Mouse (Mus musculus) kidney, embryonic 16.5 days (tissue): ENCODE data around the gene Ldlr. TPM values are rescaled to one million over a fixed set of nuclear protein-coding genes. Genes with fewer than 3 reads are reported as not detected.
A peak's percentile ranks its signal among the peaks of the same experiment; 100 is the strongest.

Experiments used
- ATAC-seq: fragments of 200-750 bp; cut with Nextera tagmentation; 2 replicates; pipeline ENCODE4 v1.8.0; 2017; ENCODE audit warnings: moderate TSS enrichment; ENCODE audit not compliant: low FRiP score, low TSS enrichment
- H3K27ac ChIP-seq: fragments of 300-500 bp; sonication (generic); 2 replicates; pipeline ENCODE4 v1.5.1; 2014; ENCODE audit warnings: low read length
- H3K27me3 ChIP-seq: fragments of 300-500 bp; sonication (generic); 2 replicates; pipeline ENCODE4 v1.6.1; 2014; ENCODE audit warnings: low read length, control low read depth, mixed read lengths; ENCODE audit not compliant: insufficient read depth
- H3K36me3 ChIP-seq: fragments of 300-500 bp; sonication (generic); 2 replicates; pipeline ENCODE4 v1.6.1; 2014; ENCODE audit warnings: low read length, control low read depth, mixed read lengths; ENCODE audit not compliant: insufficient read depth
- H3K4me1 ChIP-seq: fragments of 300-500 bp; sonication (generic); 2 replicates; pipeline ENCODE4 v1.6.1; 2014; ENCODE audit warnings: low read length, control low read depth, mixed read lengths; ENCODE audit not compliant: insufficient read depth
- H3K4me2 ChIP-seq: fragments of 300-500 bp; sonication (generic); replicated peaks from 2 replicates; pipeline ENCODE4 v1.6.1; 2014; ENCODE audit warnings: low read depth, low read length
- H3K4me3 ChIP-seq: fragments of 300-500 bp; sonication (generic); 2 replicates; pipeline ENCODE4 v1.5.1; 2014; ENCODE audit warnings: mild to moderate bottlenecking, low read length
- H3K9ac ChIP-seq: fragments of 300-500 bp; sonication (generic); replicated peaks from 2 replicates; pipeline ENCODE4 v1.6.1; 2014; ENCODE audit warnings: low read length
- H3K9me3 ChIP-seq: fragments of 300-500 bp; sonication (generic); 2 replicates; pipeline ENCODE4 v1.6.1; 2016; ENCODE audit warnings: low read length, control low read depth
- WGBS: fragments of 180-500 bp; shearing (Covaris S2); extraction: QIAGEN DNeasy Blood & Tissue Kit; methylation state at CpG from one replicate; pipeline ENCODE4 v1.1.7; 2014; 5-methylcytosine and 5-hydroxymethylcytosine counted together
- polyA plus RNA-seq: library from polyadenylated mRNA; unstranded; fragments of >200 nt; fragmentation: Nextera tagmentation; extraction: Ambion mirVana; gene quantifications from 2 replicates; pipeline ENCODE4 v1.2.1, GENCODE M21; 2015

The Ldlr gene
- polyA plus RNA-seq, 1 experiment from 2014 or later = 30.6 TPM

GRCm38 (mm10) chr9:21750370-21750769 lies 27.1 kb downstream of the Ldlr start:
- H3K4me1 ChIP-seq = peaks cover 36% of the 10 kb centered on the region
- peaks cover 43% of the 10 kb centered on the region for H3K36me3 ChIP-seq
- H3K27me3 ChIP-seq = no peaks in the 10 kb centered on the region
- WGBS = 77% methylated on average over 3 of the region's 3 CpGs
- no peak overlapping the region for H3K9ac ChIP-seq
- no peak overlapping the region for H3K4me3 ChIP-seq
- no peak overlapping the region for H3K4me2 ChIP-seq
- no peak overlapping the region for H3K27ac ChIP-seq
- H3K9me3 ChIP-seq = no peaks in the 10 kb centered on the region
- ATAC-seq = no peak

- no peaks in the 10 kb centered on the region for H3K27me3 ChIP-seq
- peaks cover 40% of the 10 kb centered on the region for H3K36me3 ChIP-seq
- H3K4me3 ChIP-seq = no peak overlapping the region
- H3K4me1 ChIP-seq = peaks cover 36% of the 10 kb centered on the region
- 59% methylated on average over 6 of the region's 6 CpGs for WGBS
- no peak for ATAC-seq
- peak overlapping the region; percentile 38; the same call in 1 of the 2 replicates for H3K27ac ChIP-seq
- H3K9me3 ChIP-seq = no peaks in the 10 kb centered on the region
- H3K9ac ChIP-seq = no peak overlapping the region
- no peak overlapping the region for H3K4me2 ChIP-seq
These were observed 28.1 kb downstream of the Ldlr start for GRCm38 (mm10) chr9:21751347-21751746.

DNA sequence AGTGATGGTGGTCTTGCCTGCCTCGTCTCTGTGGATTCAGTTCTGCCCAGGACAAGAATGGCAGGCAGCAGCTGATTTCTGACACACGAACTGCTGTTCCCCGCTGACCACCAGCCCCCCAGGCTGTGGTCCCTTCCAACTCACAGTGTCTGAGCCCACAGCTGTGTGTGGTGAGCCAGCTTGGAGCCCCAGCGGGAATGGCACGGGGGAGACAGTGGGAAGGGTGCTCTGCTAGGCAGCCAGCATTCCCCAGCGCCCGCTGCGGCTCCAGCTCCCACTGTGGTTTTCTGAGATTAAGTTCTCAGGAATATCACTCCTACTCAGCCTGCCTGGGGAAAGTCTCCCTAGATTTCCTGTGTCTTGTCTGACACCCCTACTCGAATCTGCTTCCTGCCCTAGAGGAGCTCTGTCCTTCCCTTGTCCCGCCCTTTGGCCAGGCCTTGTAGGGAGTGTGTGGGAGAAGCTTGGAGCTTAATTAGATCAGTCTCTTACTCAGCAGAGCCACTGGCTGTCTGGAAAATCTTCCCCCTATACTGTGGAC lies 29.0 kb downstream of the Ldlr start:
- 37% methylated on average over 10 of the region's 10 CpGs for WGBS
- Histone ChIP-seq H3K27ac (peak overlapping the region; percentile 84), H3K27me3 (no peaks in the 10 kb centered on the region), H3K4me3 (no peak overlapping the region), H3K4me1 (peaks cover 36% of the 10 kb centered on the region), H3K9ac (peak overlapping the region; percentile 43), H3K36me3 (peaks cover 35% of the 10 kb centered on the region), H3K4me2 (no peak overlapping the region), H3K9me3 (no peaks in the 10 kb centered on the region)
- ATAC-seq = peak; percentile 72

GRCm38 (mm10) chr9:21754003-21754402 lies 30.7 kb downstream of the Ldlr start:
- peaks cover 40% of the 10 kb centered on the region for H3K4me1 ChIP-seq
- H3K27me3 ChIP-seq = no peaks in the 10 kb centered on the region
- no peak overlapping the region for H3K4me2 ChIP-seq
- peak; percentile 42; the same call in 1 of the 2 replicates for ATAC-seq
- H3K36me3 ChIP-seq = peaks cover 21% of the 10 kb centered on the region
- no peaks in the 10 kb centered on the region for H3K9me3 ChIP-seq
- peak overlapping the region; percentile 23; the same call in 1 of the 2 replicates for H3K27ac ChIP-seq
- peak overlapping the region; percentile 29; the same call in 1 of the 2 replicates for H3K9ac ChIP-seq
- 52% methylated on average over 2 of the region's 2 CpGs for WGBS
- H3K4me3 ChIP-seq = no peak overlapping the region

GRCm38 (mm10) chr9:21754516-21755321 lies 31.4 kb downstream of the Ldlr start:
- H3K27ac ChIP-seq = peak overlapping the region; percentile 23
- peaks cover 17% of the 10 kb centered on the region for H3K36me3 ChIP-seq
- peaks cover 44% of the 10 kb centered on the region for H3K4me1 ChIP-seq
- no peak for ATAC-seq
- H3K4me3 ChIP-seq = no peak overlapping the region
- H3K27me3 ChIP-seq = no peaks in the 10 kb centered on the region
- H3K9ac ChIP-seq = 0 out of 2 replicates have a peak overlapping the region, but pooled peaks have one; percentile 29
- 56% methylated on average over 13 of the region's 13 CpGs for WGBS
- no peaks in the 10 kb centered on the region for H3K9me3 ChIP-seq
- no peak overlapping the region for H3K4me2 ChIP-seq

DNA sequence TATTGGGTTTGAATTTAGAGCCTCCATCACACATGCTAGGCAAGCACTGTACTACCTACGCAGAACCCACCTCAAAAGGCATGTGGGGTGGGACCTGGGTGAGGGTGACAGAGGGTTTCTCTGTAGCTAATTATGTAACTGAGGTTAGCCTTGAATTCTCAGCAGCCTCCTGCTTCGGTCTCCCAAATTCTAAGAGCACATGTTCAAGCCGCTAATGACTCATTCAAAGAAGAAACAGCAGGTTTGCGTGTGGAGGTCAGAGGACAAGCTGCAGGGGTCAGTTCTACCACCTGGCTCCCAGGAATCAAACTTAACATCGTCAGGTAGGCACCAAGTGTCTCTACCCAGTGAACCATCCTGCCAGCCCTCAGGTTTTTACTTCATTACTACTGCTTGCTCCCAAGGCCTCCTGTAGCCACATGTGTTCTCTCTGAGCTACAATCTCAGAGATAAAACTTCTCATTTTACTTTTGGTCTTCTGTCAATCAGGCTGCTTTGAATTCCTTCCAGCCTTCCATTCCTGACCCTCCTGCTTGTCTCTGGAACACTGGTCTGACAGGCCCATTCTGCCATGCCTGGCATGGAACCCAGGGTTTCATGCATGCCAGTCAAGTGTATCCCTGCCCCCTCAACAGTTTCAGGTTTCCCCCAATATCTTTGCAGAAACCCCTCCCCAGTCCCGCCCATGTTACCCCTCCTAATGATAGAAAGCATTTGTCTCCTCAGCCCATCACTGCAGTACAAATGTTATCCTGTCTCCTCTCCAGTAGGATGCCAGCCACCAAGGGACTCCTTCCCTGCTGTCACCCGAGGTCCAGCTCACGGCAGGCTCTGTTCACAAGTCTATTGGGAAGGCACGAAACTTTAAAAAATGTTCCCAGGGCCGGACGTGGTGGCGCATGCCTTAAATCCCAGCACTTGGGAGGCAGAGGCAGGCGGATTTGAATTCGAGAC lies 35.6 kb downstream of the Ldlr start:
- peaks cover 16% of the 10 kb centered on the region for H3K36me3 ChIP-seq
- no peaks in the 10 kb centered on the region for H3K9me3 ChIP-seq
- H3K4me1 ChIP-seq = peaks cover 23% of the 10 kb centered on the region
- peak overlapping the region; percentile 68 for H3K4me2 ChIP-seq
- no peak for ATAC-seq
- no peak overlapping the region for H3K27ac ChIP-seq
- WGBS = 47% methylated on average over 14 of the region's 14 CpGs
- H3K4me3 ChIP-seq = peak overlapping the region; percentile 84
- no peaks in the 10 kb centered on the region for H3K27me3 ChIP-seq
- peak overlapping the region; percentile 81 for H3K9ac ChIP-seq

DNA sequence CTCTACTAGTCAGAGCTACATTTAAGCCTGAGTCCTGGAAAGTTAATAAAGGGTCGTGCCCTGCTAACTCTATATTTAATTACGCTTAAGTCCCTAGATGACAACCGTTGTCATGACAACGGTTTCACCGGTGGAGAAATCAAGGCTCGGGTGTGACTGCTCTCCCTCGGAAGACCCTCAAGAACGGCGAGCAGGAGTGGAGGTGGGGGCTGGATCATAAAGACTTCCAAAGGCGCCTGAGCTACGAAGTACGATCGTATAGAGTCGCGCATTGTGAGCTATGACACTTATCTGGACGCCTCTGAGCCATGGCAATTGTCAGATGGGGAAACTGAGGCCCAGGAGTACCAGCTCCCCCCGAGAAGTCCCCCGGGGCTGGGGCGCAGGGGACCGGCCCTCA lies 36.4 kb downstream of the Ldlr start:
- peak; percentile 11; the same call in 1 of the 2 replicates for ATAC-seq

GRCm38 (mm10) chr9:21760155-21761088 lies 37.1 kb downstream of the Ldlr start, which contains the start of gene Spc24:
TSS of gene Spc24 (minus strand) at chr9:21760303.
- WGBS = under 1% methylated on average over 49 of the region's 54 CpGs
- H3K36me3 ChIP-seq = peaks cover 12% of the 10 kb centered on the region
- ATAC-seq = peak; percentile 96
- H3K27me3 ChIP-seq = no peaks in the 10 kb centered on the region
- peak within 1 kb of the TSS; percentile 81 for H3K9ac ChIP-seq
- H3K9me3 ChIP-seq = no peaks in the 10 kb centered on the region; the same call in 1 of the 2 replicates
- H3K27ac ChIP-seq = peak within 1 kb of the TSS; percentile 61
- peak within 1 kb of the TSS; percentile 84 for H3K4me3 ChIP-seq
- peak within 1 kb of the TSS; percentile 68 for H3K4me2 ChIP-seq
- H3K4me1 ChIP-seq = peaks cover 12% of the 10 kb centered on the region

More for the DNA sequence above, 36.4 kb downstream of the Ldlr start:
- H3K4me2 ChIP-seq = peak overlapping the region; percentile 68
- under 1% methylated on average over 20 of the region's 20 CpGs for WGBS
- no peaks in the 10 kb centered on the region for H3K27me3 ChIP-seq
- peak overlapping the region; percentile 81 for H3K9ac ChIP-seq
- H3K9me3 ChIP-seq = no peaks in the 10 kb centered on the region; the same call in 1 of the 2 replicates
- H3K36me3 ChIP-seq = peaks cover 13% of the 10 kb centered on the region
- peaks cover 15% of the 10 kb centered on the region for H3K4me1 ChIP-seq
- H3K4me3 ChIP-seq = peak overlapping the region; percentile 84
- H3K27ac ChIP-seq = peak overlapping the region; percentile 61; the same call in 1 of the 2 replicates
